Mouse (Mus musculus): ENCODE results near the gene C530008M17Rik. TPM values are rescaled to one million over a fixed set of nuclear protein-coding genes. Genes with fewer than 3 reads are reported as not detected.

C530008M17Rik gene
- total and polyA plus RNA-seq, 3 experiments: 3.2 to 10.6 TPM; not detected in 1

GRCm38 (mm10) chr5:76616196-76616747 lies 40.0 kb upstream of the C530008M17Rik start:
- DNase-seq (ENCODE audit: low read depth, low spot score): no peak
- Histone ChIP-seq H3K36me3 (ENCODE audit: control insufficient read depth in 1 of 2, insufficient read depth in 2 of 2, low read length in 2 of 2) (peaks cover 0 to 8% of the 10 kb centered on the region in 2 experiments; a peak in 2 of 4 replicates), H3K27me3 (ENCODE audit: control insufficient read depth in 1 of 2, insufficient read depth in 2 of 2, low read length in 2 of 2) (no peaks in the 10 kb centered on the region), H3K79me2 (ENCODE audit: control insufficient read depth, insufficient read depth, low read length, poor library complexity) (no peaks in the 10 kb centered on the region), H3K4me1 (ENCODE audit: control insufficient read depth in 1 of 2, insufficient read depth in 2 of 2, low read length in 2 of 2) (no peaks in the 10 kb centered on the region), H3K9ac (ENCODE audit: control insufficient read depth, low read depth, low read length, poor library complexity, severe bottlenecking) (no peak overlapping the region), H3K4me3 (ENCODE audit: control insufficient read depth in 1 of 2, insufficient read depth in 1 of 2, low read depth in 2 of 2, low read length in 2 of 2) (no peak overlapping the region), H3K9me3 (replicated peaks; ENCODE audit: insufficient read depth, low read length) (no peaks in the 10 kb centered on the region), H3K27ac (ENCODE audit: control insufficient read depth, low read depth, low read length) (no peak overlapping the region)
- TF ChIP-seq ZNF384 (IDR thresholded peaks at IDR 0.05; ENCODE audit: low read depth, low read length) (no peak), BHLHE40 (IDR thresholded peaks at IDR 0.05; ENCODE audit: borderline replicate concordance, low read depth, low read length) (no peak), MXI1 (IDR thresholded peaks at IDR 0.05; ENCODE audit: low read depth, low read length) (no peak), MYB (IDR thresholded peaks at IDR 0.05; ENCODE audit: low read depth, low read length) (no peak), ZC3H11A (IDR thresholded peaks at IDR 0.05; ENCODE audit: low read depth, low read length) (no peak), SIN3A (IDR thresholded peaks at IDR 0.05; ENCODE audit: low read length) (no peak), ZMIZ1 (IDR thresholded peaks at IDR 0.05; ENCODE audit: low read depth, low read length) (no peak), MAZ (IDR thresholded peaks at IDR 0.05; ENCODE audit: low read depth, low read length) (no peak), MAFK (IDR thresholded peaks at IDR 0.05; ENCODE audit: borderline replicate concordance, low read depth, low read length) (no peak), POLR2AphosphoS5 (IDR thresholded peaks at IDR 0.05; ENCODE audit: borderline replicate concordance, low read depth, low read length) (no peak), POLR2AphosphoS2 (IDR thresholded peaks at IDR 0.05; ENCODE audit: low read length) (no peak), TAL1 (IDR thresholded peaks at IDR 0.05; ENCODE audit: low read length) (no peak)

- Histone ChIP-seq H3K27ac (ENCODE audit: control insufficient read depth, low read depth, low read length) (no peak overlapping the region), H3K9ac (ENCODE audit: control insufficient read depth, low read depth, low read length, poor library complexity, severe bottlenecking) (no peak overlapping the region), H3K27me3 (ENCODE audit: control insufficient read depth in 1 of 2, insufficient read depth in 2 of 2, low read length in 2 of 2) (no peaks in the 10 kb centered on the region), H3K4me3 (ENCODE audit: control insufficient read depth in 1 of 2, insufficient read depth in 1 of 2, low read depth in 2 of 2, low read length in 2 of 2) (no peak overlapping the region), H3K9me3 (replicated peaks; ENCODE audit: insufficient read depth, low read length) (no peaks in the 10 kb centered on the region), H3K36me3 (ENCODE audit: control insufficient read depth in 1 of 2, insufficient read depth in 2 of 2, low read length in 2 of 2) (peaks cover 0 to 5% of the 10 kb centered on the region in 2 experiments; a peak in 2 of 4 replicates), H3K79me2 (ENCODE audit: control insufficient read depth, insufficient read depth, low read length, poor library complexity) (no peaks in the 10 kb centered on the region), H3K4me1 (ENCODE audit: control insufficient read depth in 1 of 2, insufficient read depth in 2 of 2, low read length in 2 of 2) (no peaks in the 10 kb centered on the region)
- DNase-seq (ENCODE audit: low read depth, low spot score): no peak
- no peak for TF ChIP-seq ZKSCAN1 (IDR thresholded peaks at IDR 0.05; ENCODE audit: low read depth, low read length)
- no peak for TF ChIP-seq KAT2A (conservative IDR thresholded peaks at IDR 0.05; ENCODE audit: low read depth, low read length)
- TF ChIP-seq ZNF384 (IDR thresholded peaks at IDR 0.05; ENCODE audit: low read depth, low read length): no peak
- TF ChIP-seq GABPA (IDR thresholded peaks at IDR 0.05; ENCODE audit: low read depth, low read length): no peak
- TF ChIP-seq ETS1 (IDR thresholded peaks at IDR 0.05; ENCODE audit: low read depth, low read length): no peak
- TF ChIP-seq RAD21 (IDR thresholded peaks at IDR 0.05; ENCODE audit: low read depth, low read length): no peak
- no peak for TF ChIP-seq RCOR1 (IDR thresholded peaks at IDR 0.05; ENCODE audit: low read depth, low read length)
- no peak for TF ChIP-seq CTCF (IDR thresholded peaks at IDR 0.05 in 2 of 3, conservative IDR thresholded peaks at IDR 0.05 in 1 of 3; ENCODE audit: control insufficient read depth in 1 of 3, insufficient read depth in 1 of 3, low read depth in 2 of 3, low read length in 3 of 3, poor library complexity in 1 of 3, severe bottlenecking in 1 of 3)
- no peak for TF ChIP-seq ZC3H11A (IDR thresholded peaks at IDR 0.05; ENCODE audit: low read depth, low read length)
Measured at GRCm38 (mm10) chr5:76618750-76619149, 37.6 kb upstream of the C530008M17Rik start.
